Mouse (Mus musculus) testis, adult 2 months (tissue): ENCODE results near the gene Dnajc19.

Experiments
- CTCF ChIP-seq: fragments of 200-500 bp; IDR thresholded peaks from 2 replicates; pipeline ENCODE4 v1.5.1; 2012; ENCODE audit warnings: low read depth, mild to moderate bottlenecking, inconsistent platforms, low read length, moderate library complexity; ENCODE audit not compliant: control insufficient read depth, insufficient read depth, insufficient replicate concordance
- POLR2A ChIP-seq: fragments of 200-500 bp; IDR thresholded peaks from 2 replicates; pipeline ENCODE4 v1.6.1; 2012; ENCODE audit warnings: low read depth, mild to moderate bottlenecking, inconsistent platforms, low read length, moderate library complexity; ENCODE audit not compliant: control insufficient read depth

DNA sequence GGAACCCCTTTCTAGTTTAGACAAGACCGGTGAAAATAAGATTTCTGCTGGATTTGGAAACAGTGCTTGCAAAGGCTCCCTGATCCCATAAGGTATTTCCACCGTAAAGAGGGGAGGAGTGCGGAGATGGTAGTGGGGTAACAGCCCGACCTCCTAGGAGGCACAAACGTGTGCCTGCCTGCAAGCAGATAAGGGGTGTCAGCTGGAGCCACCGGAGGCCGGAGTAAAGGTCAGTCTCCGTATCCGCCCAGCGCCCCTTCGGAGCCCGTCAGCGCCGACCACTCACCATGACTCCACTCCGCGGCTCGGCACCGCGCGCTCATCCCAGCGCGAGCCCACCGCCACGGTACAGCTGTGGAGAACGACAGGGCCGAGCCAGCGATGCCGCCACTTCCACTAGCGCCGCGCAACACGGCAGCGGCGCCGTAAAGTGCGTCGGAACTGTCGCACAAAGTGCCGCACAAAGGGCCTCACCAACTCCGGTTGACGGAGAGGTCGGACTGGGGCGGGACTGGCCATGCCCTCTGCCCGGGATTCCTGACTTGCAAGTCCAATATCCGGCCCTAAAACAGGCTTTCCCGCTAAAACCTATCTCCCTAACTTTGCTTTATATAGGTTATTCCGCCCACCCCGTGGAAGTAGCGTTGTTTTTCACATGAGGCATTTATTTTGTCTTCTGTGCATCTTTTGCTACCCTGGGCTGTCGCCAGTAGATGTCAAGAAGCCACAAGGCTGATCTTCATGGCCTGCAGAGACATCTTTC is at the start of gene Dnajc19:
- no peak for TF ChIP-seq CTCF
- TF ChIP-seq POLR2A = peak; percentile 91
